Mouse (Mus musculus) urinary bladder, postnatal 4 days (tissue): ENCODE data around the gene Slc26a1.
A peak's percentile ranks its signal among the peaks of the same experiment; 100 is the strongest.

Source experiments
- DNase-seq, 2 experiments: peaks; one replicate each; pipeline ENCODE4 v3.0.0; 2021 to 2022; ENCODE audit warnings: low spot score in 2 of 2

The Slc26a1 gene

DNA sequence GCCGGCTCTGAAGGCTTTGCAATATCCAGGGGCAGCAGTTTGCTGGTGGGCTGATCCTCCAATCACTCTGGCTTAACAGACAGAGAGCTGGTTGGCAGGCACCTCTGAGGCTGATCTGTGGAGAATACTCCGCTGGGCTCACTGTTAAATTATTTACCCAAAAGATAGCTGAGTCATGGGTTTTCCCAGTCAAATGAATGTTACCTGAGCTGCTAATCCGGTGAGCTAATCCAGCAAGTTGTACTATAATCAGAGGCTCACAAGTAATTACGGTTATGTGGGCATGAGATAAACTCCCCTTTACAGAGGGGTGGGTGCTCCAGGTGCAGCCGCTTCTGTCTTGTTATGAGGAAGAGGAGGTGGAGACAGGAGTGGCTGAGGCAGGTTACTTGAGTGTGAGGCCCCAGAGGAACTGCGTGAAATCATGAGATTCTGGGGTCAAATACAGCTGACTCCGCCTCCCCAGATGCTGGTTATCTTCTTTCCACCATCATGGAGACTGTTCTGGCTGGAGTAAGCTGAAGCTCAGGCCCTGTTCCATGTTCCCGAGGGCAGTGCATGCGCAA is at the start of gene Slc26a1:
Gene Slc26a1, minus strand, starts transcription at position 319 of the 566 bp plus-strand sequence.
- DNase-seq = no peak

DNA sequence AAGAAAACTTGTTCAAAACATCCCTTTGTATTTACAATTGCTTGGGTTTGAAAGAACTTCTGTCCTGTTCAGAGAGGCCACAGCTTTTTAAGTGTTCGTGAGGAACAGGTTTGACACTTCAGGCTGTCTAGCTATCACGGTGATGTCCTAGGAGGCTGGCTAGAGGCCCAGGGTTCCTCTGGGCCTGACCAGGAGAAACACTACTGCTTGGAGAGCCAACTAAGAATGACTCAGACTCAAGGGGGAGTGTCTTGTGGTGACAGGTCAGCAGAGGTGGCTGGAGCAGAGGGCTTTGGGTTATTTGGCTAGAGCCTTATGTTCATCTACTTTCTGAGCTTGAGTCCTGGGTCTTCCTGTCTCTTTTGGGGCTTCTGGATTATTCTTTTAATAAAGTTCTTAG is 48.6 kb upstream of the Slc26a1 start:
- DNase-seq = no peak

GRCm38 (mm10) chr5:108719761-108720160 is 44.4 kb upstream of the Slc26a1 start:
- no peak for DNase-seq

- DNase-seq = no peak
These were observed 42.7 kb upstream of the Slc26a1 start for GRCm38 (mm10) chr5:108718051-108718450.

DNA sequence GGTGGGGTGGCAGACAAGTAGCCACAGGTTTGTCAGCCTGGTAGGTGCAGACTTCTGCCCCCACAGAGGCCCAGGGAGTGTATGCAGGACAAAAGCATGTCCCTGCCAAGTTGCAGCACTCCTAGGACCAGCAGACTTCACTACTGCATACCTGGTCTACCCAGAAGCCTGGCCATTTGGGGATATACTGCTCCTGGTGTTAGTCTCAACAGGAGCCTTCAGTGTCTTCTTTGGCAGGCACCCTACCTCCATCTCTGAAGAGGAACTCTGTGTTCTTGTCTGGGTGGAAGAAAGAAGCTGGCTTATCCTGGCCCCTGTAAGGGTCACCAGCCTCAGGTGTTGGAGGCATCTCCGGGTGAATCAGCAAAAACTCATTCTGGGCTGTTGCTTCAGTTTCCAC is 40.6 kb upstream of the Slc26a1 start:
- DNase-seq = no peak

GRCm38 (mm10) chr5:108714149-108714548 is 38.8 kb upstream of the Slc26a1 start:
- no peak for DNase-seq

DNA sequence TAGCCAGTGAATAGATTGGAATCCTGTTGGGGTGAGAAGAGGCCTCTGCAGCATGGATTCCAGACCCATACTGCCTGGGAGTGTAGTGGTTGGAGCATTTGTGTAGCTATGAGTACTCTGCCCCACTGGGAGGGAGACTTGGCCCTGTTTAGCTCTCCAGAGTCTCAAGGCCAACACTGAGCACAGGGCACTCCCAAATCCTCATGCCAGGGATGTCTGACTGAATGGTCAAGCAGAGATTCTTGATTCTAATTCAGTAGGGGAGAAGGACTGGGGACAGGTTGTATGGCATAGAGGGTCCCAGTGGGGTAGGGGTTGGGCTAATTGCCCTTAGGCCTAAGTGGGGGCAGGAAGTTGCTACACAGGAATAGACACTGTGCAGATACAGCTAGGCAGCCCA is 38.3 kb upstream of the Slc26a1 start:
- DNase-seq = no peak

DNA sequence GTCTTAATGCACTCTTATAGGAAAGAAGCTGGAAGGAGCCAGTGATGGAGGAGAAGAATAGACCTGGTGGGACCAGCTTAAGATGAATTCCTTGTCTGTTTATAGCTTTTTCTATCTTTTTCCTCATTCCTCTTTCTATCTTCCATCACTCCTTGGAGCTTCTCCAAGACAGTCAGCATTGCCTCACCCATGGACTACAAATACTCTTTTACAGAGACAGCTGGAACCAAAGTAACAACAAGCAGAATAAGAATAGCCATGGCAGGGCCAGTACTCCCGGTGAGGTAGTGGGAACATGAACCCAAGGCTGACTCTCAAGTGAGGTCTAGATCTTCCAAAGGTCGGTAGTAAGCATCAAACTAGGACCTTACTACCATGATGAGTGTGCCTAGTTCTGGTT is 37.7 kb upstream of the Slc26a1 start:
- DNase-seq = no peak

DNA sequence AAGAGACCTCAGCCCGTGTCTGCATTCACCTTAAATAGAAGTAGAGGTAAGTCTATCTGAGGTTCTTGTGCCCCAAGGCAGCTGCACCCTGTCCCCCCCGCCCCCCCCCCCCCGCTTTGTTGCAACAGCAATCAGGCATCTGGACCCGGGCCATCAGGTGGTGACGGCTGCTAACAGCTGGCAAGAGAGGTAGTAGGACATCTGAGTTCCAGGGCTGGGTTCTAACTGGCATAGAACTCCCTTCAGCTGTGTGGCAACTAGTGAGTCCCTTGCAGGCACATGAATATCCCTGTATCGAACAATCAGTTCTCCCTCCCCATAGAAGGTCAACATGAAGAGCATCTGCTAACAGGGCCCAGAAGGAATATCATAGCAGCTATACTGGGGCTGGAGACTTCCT is 36.6 kb upstream of the Slc26a1 start:
- DNase-seq = no peak

DNA sequence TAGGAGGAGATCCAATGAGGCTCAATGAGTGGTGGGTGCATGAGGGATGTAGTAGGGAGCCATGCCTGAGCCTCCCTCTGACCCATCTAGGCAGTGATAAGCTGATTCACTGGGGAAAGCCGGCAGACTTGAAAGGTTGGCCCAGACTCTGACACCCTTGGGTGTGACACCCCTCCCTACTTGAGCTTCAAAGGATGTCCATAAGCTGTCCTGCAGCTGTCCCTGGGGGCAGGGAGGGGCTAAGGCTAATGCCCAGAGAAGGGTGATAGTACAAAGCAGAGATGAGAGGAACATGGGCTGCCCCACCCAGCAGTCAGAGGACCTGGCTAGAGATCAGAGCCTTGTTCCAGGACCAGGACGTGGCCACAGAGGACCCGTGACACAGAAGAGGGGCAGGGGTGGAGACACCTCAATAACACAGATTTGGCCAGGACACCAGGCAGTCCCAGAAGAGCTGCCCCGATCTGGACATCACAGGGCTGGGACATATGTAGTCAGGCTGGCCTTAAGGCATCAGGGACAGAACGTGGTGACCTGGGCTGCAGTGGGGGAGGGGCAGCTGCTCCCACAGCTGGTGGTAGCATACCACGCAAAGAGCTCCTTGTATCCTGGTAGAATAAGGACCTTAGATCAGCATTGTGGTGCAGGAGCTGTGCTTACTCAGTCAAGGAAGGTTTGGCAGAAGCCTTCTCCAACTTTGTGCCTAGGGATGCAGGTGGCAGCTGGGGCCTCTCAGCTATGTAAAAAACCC is 33.8 kb upstream of the Slc26a1 start:
- no peak for DNase-seq

DNA sequence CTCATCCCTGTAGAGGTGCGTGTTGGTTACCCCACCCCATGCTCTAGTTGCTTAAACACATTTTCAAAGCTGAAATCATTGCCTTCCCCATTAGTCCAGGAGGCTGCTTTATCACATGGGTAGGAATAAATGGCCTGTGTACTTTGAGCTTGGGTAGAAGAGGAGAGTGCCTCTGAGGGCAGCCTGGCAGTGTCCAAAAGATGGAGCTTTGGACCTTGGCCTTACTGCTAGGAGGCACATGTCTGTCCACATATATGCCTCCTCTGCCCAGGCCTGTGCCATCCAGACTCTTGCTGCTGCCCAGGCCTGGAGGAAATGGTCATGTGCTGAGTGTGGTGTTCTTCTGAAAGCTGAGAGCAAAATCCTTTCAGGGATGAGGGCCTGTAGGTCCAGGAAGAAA is 33.0 kb upstream of the Slc26a1 start:
- no peak for DNase-seq

DNA sequence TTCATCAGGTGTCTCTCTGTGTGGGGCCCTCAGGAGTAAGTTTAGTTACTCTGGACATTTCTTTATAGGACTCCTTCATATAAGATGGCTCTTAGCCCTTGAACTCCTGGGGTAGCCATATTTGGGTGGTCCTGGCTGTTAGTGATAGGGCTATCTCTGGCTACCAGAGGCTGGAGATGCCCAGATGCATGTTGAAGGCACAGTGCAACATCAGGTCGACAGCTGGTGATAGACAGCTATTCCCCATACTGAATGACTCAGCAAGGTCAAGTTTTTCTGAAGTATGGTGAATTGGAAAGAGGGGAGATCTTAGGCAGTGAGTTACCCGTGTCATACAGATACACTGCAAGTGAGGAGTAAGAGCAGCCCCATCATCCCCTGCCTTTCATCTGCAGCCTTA is 32.4 kb upstream of the Slc26a1 start:
- DNase-seq = no peak

DNA sequence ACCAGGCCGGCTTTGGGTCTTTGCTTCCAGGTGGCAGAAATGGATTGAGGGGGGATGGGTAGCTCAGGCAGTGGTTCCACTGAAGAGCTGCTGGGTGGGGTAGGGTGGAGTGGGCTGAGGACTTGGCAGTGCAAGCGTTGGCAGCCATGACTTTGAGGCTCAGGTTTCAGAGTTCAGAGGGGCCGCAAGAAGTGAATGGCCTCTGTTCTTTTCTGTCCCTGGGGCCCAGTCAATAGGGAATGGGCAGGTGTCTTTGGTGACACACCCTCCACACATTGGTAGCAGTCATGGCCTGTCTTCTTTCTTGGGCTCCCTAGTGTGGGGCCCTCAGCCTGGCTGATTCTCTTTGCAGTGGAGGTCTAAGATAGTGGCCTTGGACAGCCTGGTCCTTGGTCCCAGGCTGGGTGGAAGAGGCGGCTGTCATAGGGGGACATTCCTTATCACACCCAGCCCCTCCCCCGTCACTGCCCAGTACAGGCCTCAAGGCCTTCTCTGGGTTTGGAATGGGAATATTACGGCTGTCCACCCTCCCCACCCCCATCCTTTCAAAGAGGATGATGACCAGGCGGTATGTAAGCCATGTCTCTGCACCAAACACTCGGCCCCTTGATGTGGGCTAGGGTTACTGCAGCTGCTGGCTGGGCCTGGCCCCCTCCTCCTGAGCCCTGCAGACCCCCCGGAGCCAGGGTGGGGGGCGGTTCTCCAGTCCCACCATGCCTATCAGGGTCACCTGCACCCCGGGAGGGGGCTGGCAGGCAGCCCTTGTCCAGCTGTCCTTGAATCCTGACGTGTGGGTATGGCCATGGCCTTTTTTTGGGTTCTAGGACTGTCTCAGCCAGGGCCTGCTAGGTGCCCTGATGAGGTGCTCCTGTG is 28.6 kb upstream of the Slc26a1 start:
- no peak for DNase-seq

DNA sequence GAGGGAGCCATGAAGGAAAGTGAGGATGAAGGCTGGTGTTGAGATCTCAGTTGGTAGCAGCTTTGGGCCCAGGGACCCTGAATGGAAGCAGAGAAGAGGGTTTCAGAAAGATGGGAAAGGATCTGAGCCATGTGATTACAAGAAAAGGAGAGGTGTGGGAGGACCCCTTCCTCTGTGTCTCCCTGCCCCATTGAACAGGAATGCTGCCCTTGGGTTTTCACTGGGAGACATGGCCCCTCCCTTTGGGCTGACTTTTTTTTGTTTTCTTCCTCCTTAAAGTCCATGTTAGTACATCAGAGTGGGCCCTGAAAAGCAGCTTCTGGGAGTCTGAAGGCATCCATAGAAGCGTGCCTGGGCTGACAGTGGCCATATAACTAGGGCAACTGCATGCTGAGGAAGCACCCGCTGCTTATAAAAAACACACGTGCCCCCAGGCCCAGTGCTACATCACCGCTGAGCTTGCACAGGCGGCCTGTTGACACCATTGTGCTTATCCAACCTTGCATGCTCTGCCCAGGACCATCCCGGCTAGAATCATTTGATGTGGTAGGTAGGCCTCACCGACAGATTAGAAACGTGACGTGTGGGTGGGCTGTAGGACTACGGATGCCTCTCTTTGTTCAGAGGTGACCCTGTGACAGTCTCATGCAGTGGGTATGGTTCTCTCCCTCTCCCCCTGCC is 26.1 kb upstream of the Slc26a1 start:
- no peak for DNase-seq

GRCm38 (mm10) chr5:108700346-108700745 is 25.0 kb upstream of the Slc26a1 start:
- no peak for DNase-seq

DNA sequence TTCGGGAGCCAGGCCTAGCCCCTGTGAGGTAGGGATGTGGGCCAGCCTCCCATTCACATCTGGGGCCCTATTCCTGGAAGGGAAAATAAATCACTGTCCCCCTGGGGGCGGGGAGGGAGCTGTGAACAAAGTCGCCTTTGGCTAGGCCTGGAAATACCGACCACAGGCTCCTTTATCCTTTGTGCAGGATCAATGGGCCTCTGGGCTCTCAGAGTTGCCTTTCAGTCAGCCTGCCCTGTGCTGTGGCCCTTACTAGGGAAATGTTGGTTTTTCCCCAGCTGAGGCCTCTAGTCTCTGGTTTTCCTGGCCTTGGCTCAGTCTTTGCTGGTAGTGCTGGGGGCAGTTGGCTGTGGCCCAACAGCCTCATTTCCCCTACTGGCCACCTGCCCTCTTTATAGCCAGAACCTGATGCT is 22.0 kb upstream of the Slc26a1 start:
- DNase-seq = no peak

DNA sequence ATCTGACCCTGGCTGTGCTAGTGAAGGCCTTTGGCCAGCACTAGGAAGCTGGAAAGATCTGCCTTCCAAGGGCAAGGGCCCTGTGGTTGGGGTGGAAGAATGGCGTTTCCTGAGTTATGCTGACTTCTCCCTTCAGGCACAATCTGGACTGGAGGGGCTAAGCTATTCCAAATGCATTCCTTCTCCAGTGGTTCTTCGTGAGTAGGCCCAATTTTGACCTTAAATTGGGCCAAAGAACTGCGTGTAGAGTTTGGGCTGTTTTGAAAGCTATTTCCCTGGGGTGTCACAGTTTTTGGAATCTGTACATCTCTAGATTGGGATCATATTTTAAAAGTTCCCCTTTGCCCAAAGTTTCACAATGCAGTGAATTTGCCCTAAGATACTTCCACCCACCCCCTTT is 21.2 kb upstream of the Slc26a1 start:
- DNase-seq = no peak

GRCm38 (mm10) chr5:108695861-108696260 is 20.5 kb upstream of the Slc26a1 start:
- no peak for DNase-seq

GRCm38 (mm10) chr5:108694352-108695261 is 19.2 kb upstream of the Slc26a1 start:
- DNase-seq = peak in 1 of 2 experiments; percentile 27

DNA sequence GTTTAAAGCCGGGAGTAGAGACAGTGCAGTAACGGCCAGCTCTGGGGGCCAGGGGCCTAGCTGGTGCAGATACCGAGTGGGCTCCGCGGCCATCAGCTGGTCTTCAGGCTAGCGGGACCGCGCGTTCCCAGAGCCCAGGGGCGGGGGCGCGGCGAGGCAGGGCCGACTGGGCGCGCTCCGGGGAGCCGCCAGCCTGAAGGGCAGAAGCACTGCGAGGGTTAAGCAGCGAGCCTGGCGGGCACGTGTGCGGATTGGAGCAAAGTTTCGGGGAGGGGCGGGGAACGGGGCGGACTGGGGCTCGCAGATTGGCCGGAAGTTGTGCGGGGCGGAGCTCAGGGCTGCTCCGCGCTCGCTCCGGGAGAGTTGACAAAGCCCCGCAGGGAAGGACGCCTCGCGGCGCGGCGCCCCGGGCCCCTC is 18.5 kb upstream of the Slc26a1 start:
- peak; percentile 83 to 92 for DNase-seq

GRCm38 (mm10) chr5:108692271-108692670 is 16.9 kb upstream of the Slc26a1 start, which contains the start of gene Fgfrl1:
Fgfrl1 (plus strand) TSS chr5:108692382.
- peak in 1 of 2 experiments; percentile 46 for DNase-seq
